Mouse (Mus musculus) gastrocnemius, adult 8-10 months (tissue): Measurements from ENCODE around the gene Cmtm2a. TPM values are rescaled to one million over a fixed set of nuclear protein-coding genes. Genes with fewer than 3 reads are reported as not detected.
"Not testable (repeated sequence)": the region's sequence is repeated elsewhere in the genome, so short reads cannot be mapped to it uniquely, and the experiment has no call there.

ENCODE experiments used
- DNase-seq, 2 experiments: peaks; one replicate each; pipeline ENCODE4 v3.0.0; 2022; ENCODE audit warnings: low spot score in 2 of 2
- total RNA-seq, 4 experiments: library from RNA; stranded (reverse); gene quantifications; 2 replicates each; pipeline ENCODE4 v1.2.4; 2022

The Cmtm2a gene
- total RNA-seq, 4 experiments from 2014 or later: not detected

DNA sequence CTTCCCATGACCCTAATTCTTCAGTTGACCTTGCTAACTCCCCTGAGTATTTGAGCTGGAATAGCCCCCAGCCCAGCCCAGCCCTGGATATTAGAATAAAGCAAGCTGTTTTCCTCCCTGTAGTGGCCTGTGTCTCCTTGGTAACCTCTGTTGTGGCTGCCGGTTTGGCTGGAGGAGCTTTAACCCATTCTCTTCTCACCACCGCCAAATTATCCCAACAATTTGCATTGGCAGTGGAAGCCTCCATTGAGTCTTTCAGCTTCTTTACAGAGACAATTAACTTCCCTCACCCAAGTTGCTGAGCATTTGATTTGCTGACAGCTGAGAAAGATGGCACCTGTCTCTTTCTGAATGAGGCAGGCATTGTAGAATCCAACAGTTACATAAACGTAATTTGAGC, 8.6 kb upstream of the Cmtm2a start:
- DNase-seq: not testable (repeated sequence)

- no peak for DNase-seq
These were observed 1.4 kb upstream of the Cmtm2a start for GRCm38 (mm10) chr8:104294396-104294795.

- DNase-seq: no peak
These were observed 24.0 kb downstream of the Cmtm2a start for GRCm38 (mm10) chr8:104268937-104269440.

- DNase-seq: no peak
These were observed 24.6 kb downstream of the Cmtm2a start for GRCm38 (mm10) chr8:104268368-104268767.

DNA sequence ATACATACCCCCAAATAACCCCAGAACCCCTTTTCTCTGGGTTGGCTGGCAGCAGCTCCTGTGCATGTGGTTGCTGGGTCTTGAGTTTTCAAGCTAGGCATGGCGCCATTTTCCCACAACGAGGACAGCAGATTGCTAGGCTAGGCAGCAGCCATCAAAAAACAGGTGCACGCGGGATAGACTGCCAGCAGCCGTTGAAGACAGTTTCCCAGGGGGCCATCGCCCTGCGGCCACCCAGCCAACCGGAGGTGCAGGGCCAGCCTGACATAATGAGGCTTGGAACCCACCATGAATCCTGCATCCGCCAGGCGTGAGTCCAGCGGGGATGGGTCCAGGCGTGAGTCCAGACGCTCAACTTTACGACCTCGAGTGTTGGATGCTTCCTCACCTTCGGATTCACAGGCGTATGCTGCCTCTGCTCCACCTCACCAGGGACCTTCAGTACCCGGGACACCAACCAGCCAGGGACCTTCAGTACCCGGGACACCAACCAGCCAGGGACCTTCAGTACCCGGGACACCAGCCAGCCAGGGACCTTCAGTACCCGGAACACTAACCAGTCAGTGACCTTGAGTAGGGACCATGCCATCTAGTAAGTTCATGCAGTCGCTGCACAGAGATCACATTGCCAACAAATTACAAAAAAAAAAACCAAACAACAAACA, 28.6 kb downstream of the Cmtm2a start:
- DNase-seq: not testable (repeated sequence)

DNA sequence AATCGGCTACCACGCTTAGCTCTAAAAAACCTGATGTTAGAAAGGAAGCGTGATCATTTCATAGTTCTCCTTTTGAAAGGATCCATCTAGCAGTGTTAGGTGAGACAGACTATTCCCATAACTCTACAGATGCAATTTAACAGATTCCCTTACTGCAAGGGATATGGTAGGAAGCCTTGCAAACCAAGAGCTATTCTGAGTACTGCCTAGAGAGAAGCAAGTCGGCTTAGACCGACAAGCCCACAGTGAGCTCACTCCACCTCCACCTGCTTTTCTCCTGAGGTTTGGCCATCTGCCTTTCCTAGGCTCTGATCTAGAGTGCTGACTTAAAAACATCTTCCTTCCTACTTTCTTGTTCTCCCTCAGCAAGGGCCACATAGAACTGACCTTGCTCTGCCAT, 31.2 kb downstream of the Cmtm2a start:
- not testable (repeated sequence) for DNase-seq

- DNase-seq: no peak
These were observed 40.0 kb downstream of the Cmtm2a start for GRCm38 (mm10) chr8:104253016-104253415.

- no peak for DNase-seq
These were observed 41.5 kb downstream of the Cmtm2a start for GRCm38 (mm10) chr8:104251461-104251860.

DNA sequence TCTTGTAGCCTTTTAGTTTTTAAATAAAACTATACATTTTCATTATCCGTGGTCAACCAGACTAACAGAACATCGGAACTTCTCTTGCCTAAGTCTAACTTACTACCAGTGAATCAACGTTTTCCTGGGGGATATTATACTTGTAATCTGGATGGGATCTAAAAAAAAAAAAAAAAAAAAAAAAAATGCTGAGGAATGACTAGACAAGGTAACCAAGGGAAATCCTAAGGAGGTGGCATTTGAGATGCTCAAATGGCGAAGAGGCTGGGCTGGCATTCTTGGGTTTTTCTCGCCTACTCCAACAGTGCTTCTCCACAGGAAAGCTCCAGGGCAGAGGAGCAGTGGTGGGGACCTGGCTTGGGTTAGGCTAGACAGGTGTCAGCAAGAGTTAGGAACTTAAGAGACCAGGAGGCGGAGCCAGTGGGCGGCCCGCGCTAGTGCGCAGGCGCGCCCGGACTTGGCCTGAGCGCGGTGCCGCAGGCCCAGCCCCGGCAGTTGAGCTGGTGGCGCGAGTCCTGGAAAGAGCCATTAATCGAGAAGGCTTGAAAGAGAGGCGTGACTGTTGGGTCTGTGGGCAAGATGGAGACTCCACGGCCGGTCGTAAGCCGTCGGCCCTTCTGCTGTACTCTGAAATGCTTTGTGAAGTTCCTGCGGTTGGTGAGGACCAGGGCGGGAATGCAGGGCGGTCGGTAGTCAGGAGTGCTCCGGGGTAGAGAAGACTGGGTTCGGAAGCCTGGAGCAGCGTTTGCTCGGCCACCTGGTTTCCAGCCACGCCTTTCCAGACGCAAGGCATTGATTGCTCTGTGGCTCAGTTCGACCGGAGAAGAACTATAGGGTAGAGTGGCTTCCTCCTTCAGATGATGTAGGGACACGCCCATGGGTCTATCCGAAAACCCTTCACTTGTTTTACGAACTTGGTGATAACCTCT, 42.3 kb downstream of the Cmtm2a start, which contains the start of gene Cklf:
Gene Cklf (plus strand): TSS at position 423 of the 929 bp plus-strand sequence.
- peak; percentile 77 to 84 for DNase-seq

DNA sequence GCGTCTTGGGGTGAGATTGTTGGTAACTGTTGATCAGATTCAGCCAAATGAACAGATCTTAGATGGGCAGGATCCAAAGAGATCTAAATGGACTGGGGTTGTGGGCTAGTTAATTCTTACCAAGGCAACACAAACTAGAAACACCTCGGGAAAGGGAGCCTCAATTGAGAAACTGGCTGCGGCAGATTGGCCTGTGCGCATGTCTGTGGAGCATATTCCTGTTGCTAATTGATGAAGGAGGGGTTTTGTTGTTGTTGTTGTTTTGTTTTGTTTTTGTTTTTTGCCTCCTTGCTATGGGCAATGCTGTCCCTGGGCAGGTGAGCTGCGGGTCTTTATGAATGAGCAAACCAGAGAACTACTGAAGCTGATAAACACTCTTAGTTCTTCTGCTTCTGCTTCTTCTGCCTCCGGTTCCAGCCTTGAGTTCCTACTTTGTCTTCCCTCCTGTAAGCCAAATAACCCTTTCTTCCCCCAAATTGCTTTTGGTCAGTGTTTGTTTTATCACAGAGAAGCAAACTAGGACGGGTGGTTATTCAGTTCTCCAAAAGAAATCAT, 43.5 kb downstream of the Cmtm2a start:
- DNase-seq: no peak

DNA sequence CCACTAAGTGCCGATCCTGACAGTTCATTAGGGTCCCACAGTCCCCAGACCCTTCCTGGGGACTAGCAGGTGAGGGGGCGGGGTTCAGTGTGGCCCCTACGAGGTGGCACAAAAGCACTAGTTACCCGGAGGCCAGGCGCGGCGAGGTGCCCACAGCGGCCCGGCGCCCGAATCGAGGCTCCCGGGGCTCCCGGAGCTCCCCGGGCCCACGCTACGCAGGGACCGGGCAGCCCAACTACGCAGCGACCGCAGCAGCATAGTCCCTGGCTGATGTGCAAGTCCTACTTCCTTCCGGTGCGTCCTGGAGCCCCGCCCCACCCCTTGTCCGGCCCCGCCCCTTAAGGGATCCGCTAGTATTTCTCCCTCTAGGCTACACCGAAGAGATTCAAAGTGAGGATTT, 44.7 kb downstream of the Cmtm2a start, which contains the start of gene Tk2:
Gene Tk2 (minus strand): TSS at position 283 of the 400 bp plus-strand sequence.
- peak; percentile 46 to 50 for DNase-seq

DNA sequence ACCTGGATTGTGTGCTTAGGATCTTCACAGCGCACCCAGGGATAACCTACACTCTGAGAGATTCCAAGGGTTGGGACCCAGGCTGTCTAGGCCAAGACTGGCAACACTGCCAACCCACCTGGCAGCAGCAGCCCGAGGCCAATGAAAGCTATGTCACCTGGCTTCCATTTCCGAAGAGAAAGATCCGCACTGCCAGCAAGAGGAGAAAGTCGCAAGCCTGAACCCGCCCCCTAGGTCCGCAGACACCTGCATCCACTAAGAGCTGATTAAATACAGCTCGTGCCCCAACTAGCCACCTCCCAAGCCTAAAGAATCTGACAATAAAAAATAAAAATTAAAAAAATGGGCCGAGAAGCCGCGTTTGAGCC, 45.1 kb downstream of the Cmtm2a start:
- no peak for DNase-seq

DNA sequence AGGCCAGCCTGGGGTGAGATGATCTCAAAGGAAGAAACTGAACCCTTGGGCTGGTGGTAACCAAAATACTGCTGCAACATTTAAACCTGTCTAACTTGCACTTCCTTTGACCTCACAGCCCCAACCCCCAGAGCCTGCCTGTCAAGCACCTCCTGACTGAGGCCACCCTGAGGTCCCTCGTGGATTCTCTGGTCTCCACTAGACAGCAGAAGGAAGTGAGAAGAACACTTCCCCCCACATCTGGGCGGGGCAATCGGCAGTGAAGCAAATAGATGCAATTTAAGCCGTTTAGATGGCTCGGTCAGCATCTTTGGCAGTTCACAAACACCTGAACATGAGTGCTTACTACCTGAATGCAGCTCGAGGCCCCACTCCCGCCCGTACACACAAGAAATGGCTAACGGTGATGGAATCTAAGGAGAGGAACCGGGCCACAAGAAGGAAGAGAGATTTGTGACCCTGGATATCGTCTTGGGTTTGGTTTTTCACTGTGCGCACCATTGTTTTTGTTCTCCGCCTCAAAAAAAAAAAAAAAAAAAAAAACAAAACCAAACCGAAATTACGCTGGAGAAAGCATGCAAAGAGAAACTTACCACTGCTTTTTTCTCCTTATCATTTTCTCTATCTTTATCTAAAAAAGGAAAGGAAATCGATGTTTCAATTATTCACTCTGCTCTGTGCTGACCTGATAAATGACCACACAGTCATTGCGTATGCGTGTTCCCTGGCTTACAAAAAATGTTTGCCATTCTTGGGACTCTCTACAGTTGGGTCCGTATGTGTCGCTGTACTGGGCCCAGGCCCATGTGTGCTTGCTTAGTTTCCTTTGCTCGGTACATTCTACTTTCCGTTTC, 45.7 kb downstream of the Cmtm2a start:
- DNase-seq: no peak

DNA sequence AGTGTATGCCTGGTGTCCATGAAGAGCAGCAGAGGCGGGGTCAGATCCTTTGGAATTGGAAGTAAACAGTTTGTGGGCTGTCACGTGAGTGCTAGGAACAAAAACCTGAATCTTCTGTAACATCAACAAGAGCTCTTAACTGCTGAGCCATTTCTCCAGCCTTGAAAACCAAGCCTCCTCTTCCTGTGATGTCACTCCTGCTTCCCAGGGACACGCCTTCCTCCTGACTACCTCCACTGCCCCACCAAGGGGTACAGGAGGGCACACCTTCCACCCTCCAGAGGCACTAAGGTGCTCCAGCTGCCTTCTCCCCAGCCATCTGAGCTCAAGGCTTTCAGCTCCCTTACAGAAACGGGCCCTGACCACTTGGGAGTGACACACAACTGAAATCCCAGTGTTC, 46.4 kb downstream of the Cmtm2a start:
- no peak for DNase-seq

DNA sequence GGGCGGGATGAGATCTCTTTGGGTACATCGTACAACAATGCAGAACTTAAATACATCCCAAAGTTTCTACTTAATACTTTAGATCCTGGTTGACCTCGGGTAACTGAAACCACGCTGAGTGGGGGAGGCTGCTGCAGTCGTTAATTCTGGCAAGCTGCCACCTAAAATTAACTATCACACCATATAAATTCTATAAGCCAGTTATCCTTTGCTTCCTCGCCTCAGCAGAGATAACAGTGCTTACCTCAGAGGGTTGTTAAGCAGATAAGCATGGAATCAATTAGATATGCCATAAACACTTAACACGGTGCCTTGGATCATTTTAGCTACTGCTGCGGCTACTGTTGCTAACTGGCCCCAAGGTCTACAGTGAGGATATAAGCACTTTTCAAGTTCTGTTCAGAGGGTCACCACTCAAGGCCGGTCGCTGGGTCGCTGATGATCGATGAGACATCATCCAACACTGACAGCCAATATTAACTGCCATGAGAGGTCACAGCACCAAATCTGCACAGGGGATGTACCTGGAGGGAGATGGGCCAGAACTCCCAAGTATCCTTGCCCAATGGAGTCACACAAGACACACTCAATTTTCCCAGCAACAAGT, 50.8 kb downstream of the Cmtm2a start:
- no peak for DNase-seq

GRCm38 (mm10) chr8:104239418-104239861, 53.5 kb downstream of the Cmtm2a start:
- DNase-seq: no peak

GRCm38 (mm10) chr8:104234573-104234972, 58.4 kb downstream of the Cmtm2a start:
- no peak for DNase-seq

DNA sequence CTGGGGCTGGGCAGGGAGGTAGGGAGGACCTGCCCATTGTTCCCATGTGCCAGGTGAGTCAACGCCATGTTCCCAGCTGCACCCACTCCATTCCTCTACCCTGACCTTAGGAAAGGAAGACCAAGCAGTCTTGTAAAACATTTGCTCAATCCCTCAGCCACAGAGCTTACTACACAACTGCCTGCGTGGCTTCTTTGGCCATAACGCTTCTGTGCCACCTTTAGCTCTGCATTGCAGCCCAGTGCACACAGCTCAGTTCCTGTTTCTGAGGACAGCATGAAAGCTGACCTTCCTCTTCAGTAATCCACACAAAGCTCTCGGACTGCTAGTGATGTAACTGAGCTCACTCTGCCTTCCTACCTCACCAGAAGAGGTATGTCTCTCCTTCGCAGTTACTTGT, 60.1 kb downstream of the Cmtm2a start:
- DNase-seq: no peak

- no peak for DNase-seq
These were observed 60.9 kb downstream of the Cmtm2a start for GRCm38 (mm10) chr8:104232039-104232438.
